Mouse (Mus musculus): ENCODE results near the gene Cd84.

DNA sequence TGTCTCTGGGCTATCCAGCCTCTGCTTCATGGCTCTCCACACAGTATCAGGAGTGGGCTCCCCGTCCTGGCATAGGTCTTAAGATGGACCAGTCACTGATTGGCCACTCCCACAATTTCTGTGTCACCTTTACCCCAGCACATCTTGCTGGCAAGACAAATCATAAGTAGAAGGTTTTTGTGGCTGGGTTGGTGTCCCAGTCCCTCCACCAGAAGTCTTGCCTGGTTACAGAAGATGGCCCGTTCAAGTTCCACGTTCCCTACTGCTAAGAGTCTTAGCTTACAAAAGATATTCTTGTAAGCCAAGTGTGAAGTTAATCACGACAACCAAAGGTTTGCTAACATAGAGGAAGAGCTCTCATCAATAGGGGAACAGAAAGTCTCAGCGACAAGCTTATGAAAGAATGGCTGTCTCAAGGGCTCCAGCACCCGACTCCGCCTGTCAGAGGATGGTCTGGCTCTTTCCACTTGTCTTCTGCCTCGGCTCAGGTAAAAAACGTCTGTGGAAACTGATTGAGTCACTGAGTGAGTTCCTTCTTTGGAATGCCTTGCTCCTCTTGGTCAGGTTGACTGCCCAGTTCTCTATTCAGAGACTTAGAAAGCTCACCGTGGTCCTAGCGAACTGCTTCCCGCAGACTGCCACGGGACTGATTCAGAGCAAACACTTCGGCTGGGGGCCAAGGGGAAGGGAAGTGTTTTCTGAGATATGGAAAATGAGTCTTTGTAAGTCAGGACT, 78.0 kb downstream of the Cd84 start, which contains the start of gene Slamf6:
- TF ChIP-seq GATA1 (IDR thresholded peaks at IDR 0.05; ENCODE audit: low read length) (no peak), TAL1 (IDR thresholded peaks at IDR 0.05; ENCODE audit: low read length) (no peak)
